Mouse (Mus musculus) erythroblast, embryonic 14.5 days (primary cell): ENCODE data around the gene Hist1h4i. TPM values are rescaled to one million over a fixed set of nuclear protein-coding genes. Genes with fewer than 3 reads are reported as not detected.
A peak's percentile ranks its signal among the peaks of the same experiment; 100 is the strongest.

Experiments
- H3K27me3 ChIP-seq: 2 replicates; pipeline ENCODE4 v1.6.1; 2012; ENCODE audit warnings: inconsistent platforms; ENCODE audit not compliant: control insufficient read depth
- H3K36me3 ChIP-seq: 2 replicates; pipeline ENCODE4 v1.6.1; 2012; ENCODE audit warnings: mild to moderate bottlenecking, inconsistent platforms; ENCODE audit not compliant: control insufficient read depth
- H3K4me1 ChIP-seq: 2 replicates; pipeline ENCODE4 v1.6.1; 2012; ENCODE audit warnings: inconsistent platforms; ENCODE audit not compliant: control insufficient read depth
- H3K4me3 ChIP-seq: replicated peaks from 2 replicates; pipeline ENCODE3; 2012; ENCODE audit warnings: moderate library complexity, mild to moderate bottlenecking, inconsistent platforms
- H3K9me3 ChIP-seq: 2 replicates; pipeline ENCODE4 v1.6.1; 2012; ENCODE audit warnings: low read length, inconsistent platforms, mixed read lengths; ENCODE audit not compliant: control insufficient read depth
- GATA1 ChIP-seq: IDR thresholded peaks from 2 replicates; pipeline ENCODE4 v1.6.1; 2012; ENCODE audit warnings: low read length, inconsistent platforms, mixed read lengths
- TAL1 ChIP-seq: IDR thresholded peaks from 3 replicates; pipeline ENCODE4 v1.6.1; 2012; ENCODE audit warnings: low read length, inconsistent platforms, mixed read lengths
- polyA plus RNA-seq: library from polyadenylated mRNA; stranded (reverse); fragments of >175 nt; gene quantifications from 2 replicates; pipeline ENCODE4 v1.2.3, GENCODE M21; 2012

Gene Hist1h4i
- polyA plus RNA-seq, 1 experiment, result 24.7 TPM

DNA sequence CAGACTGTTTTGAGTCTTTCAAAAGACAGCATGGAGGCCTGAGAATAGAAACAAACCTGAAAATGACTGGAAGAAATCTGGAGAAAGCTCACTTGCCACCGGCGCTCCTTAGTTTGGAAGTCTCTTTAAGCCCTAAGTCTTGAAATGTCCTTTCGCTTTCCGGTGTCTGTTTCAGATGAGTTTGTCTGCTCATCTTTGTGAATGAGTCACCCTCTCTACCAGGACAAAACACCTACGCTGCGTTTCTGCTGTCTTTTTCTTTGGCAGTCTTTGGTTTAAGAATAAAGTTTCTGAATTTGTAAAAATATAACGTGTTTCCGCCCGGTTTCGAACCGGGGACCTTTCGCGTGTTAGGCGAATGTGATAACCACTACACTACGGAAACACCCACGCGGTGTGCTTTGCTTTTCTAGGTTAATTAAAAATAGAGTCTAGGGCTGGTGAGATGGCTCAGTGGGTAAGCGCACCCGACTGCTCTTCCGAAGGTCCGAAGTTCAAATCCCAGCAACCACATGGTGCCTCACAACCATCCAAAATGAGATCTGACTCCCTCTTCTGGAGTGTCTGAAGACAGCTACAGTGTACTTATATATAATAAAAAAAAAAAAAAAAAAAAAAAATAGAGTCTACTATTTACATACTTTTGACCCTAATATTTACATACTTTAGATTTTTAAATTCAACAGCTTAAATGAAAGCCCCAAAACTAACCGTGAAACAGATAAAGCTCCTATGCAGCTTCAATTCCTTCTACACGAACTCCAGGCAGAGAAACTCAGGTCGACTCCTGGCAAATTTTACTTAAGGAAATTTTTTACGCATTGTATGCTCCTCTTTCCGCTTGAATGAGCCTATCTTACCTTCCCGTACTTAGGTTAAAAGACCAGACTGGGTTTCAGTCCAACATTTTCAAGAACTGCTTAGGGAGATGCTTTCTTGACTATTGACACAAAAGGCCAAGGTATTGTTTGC lies 25.4 kb downstream of the Hist1h4i start:
- H3K36me3 ChIP-seq, result no peaks in the 10 kb centered on the region
- peaks cover 47% of the 10 kb centered on the region for H3K27me3 ChIP-seq
- peak overlapping the region; percentile 49 for H3K4me3 ChIP-seq
- TF ChIP-seq GATA1, result no peak
- no peak for TF ChIP-seq TAL1
- no peaks in the 10 kb centered on the region for H3K9me3 ChIP-seq
- H3K4me1 ChIP-seq, result peaks cover 38% of the 10 kb centered on the region

DNA sequence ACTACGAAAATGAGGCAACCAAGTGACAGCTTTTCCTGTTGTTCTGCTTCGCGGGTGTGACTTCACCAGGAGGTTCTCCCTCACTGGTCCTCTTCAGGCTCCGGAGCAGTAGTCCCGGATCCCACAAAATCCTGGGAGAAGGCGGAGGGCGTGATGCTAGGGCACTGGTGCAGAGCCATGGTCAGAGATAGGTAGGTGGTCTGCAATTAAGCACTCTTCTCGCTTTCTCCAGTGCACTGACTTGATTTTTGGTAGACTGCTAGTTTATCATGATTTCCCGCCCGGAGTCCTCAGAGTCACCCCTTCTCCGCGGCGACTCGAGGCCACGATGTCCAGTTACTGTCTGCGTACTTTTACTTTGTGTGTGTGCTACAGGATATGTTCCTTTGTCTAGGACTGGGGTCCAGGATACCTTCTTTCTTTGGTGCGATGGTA lies 26.7 kb downstream of the Hist1h4i start:
- TF ChIP-seq GATA1, result no peak
- no peak for TF ChIP-seq TAL1
- Histone ChIP-seq H3K36me3 (no peaks in the 10 kb centered on the region), H3K4me3 (peak overlapping the region; percentile 24), H3K4me1 (peaks cover 27% of the 10 kb centered on the region), H3K27me3 (peaks cover 61% of the 10 kb centered on the region), H3K9me3 (no peaks in the 10 kb centered on the region)

DNA sequence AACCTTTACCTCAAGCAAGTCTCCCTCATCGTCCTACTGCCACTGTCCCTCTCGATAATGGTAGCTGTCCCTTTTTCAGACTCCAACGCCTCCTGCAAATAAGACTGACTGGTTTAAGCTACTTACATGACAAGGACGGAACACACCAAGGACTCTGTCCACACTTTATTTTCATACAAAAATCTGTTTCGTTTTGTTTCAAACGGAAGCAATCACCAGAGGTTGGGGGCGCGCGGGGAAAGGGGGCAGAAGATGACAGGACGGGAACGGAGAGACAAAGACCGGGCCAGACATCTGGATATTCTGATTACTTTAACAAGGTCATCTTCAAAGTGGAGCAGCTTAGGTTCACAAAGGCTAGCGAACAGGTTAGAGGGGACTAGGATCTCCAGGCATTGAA lies 27.4 kb downstream of the Hist1h4i start:
- no peaks in the 10 kb centered on the region for H3K36me3 ChIP-seq
- peaks cover 68% of the 10 kb centered on the region for H3K27me3 ChIP-seq
- H3K4me1 ChIP-seq, result peaks cover 23% of the 10 kb centered on the region
- H3K9me3 ChIP-seq, result no peaks in the 10 kb centered on the region
- TF ChIP-seq GATA1 (no peak), TAL1 (no peak)
- H3K4me3 ChIP-seq, result no peak overlapping the region

DNA sequence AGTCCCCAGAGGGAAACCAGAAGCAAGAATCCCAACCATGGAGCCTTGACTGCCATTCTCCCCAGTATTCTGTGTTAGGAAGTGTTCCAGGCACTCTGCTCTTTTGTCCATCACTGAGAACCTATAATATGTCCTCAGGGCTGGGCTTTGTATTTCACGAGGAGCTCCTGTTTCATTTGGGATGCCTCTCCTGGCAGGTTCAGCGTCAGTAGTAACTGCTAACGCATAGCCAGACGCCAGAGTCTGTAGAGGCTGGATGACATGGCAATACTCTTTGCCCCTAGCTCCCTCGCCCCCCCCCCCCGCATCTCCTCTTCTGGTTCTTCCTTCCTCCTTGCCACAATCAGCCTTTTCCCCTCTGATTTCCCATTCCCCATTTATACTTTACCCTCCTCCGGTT lies 31.5 kb downstream of the Hist1h4i start, which contains the start of gene Prss16:
TSS of gene Prss16 (minus strand) at position 101 of the 400 bp plus-strand sequence.
- peaks cover 27% of the 10 kb centered on the region for H3K4me1 ChIP-seq

DNA sequence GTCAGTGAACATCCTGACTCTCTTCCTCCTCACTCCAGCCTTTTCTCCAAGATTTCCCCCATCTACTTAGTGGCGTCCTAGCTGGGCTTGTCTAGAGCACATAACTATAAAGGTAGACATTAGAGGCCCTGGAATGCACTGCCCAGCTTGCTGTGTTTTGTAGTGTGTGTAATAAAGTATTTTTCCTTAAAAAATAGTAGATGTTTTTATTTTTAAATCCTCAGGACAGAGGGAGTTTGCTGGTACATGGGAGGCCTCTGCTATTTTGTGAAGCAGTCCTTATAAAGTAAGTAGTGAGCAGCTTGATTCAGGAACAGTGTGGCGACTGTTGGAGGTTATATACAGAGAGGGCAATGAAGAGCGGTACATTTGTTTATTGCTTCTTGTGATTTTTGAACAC lies 32.5 kb downstream of the Hist1h4i start:
- Histone ChIP-seq H3K36me3 (no peaks in the 10 kb centered on the region), H3K9me3 (no peaks in the 10 kb centered on the region; the same call in 1 of the 2 replicates), H3K4me1 (peaks cover 20% of the 10 kb centered on the region), H3K4me3 (no peak overlapping the region), H3K27me3 (peaks cover 99% of the 10 kb centered on the region)
- TF ChIP-seq TAL1 (no peak), GATA1 (no peak)

More for the DNA sequence above, 31.5 kb downstream of the Hist1h4i start, which contains the start of gene Prss16:
- no peak for TF ChIP-seq GATA1
- no peak for TF ChIP-seq TAL1
- H3K36me3 ChIP-seq, result no peaks in the 10 kb centered on the region
- no peaks in the 10 kb centered on the region; the same call in 1 of the 2 replicates for H3K9me3 ChIP-seq
- no peak within 1 kb of the TSS for H3K4me3 ChIP-seq
- H3K27me3 ChIP-seq, result peaks cover 99% of the 10 kb centered on the region

DNA sequence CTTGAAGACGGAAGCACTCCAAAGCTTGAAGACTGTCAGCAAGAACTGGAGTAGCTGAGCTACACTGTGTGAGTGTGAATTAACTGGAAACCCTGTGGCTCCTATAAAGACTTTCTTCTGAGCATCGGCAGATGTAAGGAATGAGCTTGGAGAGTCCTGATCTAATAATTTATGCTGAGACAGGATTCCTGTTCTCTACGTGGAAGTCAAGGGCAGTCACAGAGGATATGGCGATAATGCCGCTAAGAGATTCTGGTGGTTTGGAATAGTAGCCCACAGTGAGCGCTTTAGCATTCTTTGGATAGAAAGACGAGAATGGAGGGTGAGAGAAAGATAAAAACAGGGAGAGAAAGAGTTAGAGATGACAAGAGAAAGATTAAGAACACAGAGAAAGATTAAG lies 33.3 kb downstream of the Hist1h4i start:
- Histone ChIP-seq H3K27me3 (peaks cover 99% of the 10 kb centered on the region), H3K4me3 (no peak overlapping the region), H3K4me1 (peaks cover 18% of the 10 kb centered on the region), H3K9me3 (no peaks in the 10 kb centered on the region; the same call in 1 of the 2 replicates), H3K36me3 (no peaks in the 10 kb centered on the region)
- TF ChIP-seq GATA1 (no peak), TAL1 (no peak)

DNA sequence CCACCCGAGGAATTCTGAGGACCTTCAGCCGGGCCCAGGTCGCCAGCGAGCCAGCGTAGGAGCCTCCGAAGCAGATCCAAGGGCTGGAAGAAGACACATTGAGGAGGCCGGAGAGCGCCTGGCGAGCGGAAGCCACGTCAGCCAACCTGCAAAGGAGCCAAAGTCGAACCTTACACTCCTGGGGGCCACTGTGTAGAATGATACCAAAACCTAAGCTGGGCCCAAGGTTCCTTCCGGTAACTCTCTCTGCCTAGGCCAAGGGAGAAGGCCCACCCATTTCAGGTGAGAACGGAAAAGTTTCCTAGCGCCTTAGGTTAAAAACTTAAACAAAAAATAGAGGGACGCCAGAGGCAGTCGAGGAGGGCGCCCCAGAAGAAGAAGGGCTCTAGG lies 34.0 kb downstream of the Hist1h4i start:
- TF ChIP-seq TAL1 (no peak), GATA1 (no peak)
- no peaks in the 10 kb centered on the region; the same call in 1 of the 2 replicates for H3K9me3 ChIP-seq
- peaks cover 99% of the 10 kb centered on the region for H3K27me3 ChIP-seq
- no peak overlapping the region for H3K4me3 ChIP-seq
- H3K36me3 ChIP-seq, result no peaks in the 10 kb centered on the region
- peaks cover 18% of the 10 kb centered on the region for H3K4me1 ChIP-seq

DNA sequence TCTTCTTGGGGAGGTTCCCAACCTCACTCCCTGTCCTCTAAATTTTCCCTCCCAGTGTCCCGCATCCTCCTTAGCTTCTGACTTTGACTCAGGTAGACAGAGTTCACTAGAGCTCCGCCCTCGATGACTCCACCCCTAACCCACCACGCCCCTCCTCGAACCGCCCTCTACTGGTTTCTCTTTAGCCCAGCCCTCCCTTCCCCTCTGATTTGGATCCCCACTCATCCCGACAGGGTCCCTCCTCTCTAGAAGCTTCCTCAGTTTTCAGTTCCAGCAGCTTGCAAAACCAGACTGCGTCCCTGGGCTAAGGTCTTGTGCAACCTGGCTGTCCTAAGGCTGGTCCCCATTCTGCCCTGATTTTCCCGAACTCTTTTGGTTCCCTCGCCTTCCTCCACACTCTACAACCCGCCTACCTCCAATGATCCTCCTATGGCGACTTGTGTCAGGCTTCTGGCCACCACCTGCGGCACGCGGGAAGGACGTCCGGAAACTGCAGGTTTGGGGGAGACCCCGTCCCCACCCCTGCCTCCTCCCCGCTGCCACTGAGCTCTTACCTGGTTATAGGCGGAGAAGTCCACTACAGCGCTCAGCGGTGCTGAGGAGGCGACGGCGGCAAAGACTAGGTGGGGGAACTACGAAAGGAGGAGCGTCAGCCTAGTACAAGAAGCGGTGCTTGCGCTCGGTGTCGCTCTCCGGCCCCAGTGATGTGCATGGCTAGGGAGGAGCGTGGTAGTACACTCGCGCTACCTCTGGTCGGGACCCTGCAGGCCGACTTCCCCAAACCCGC lies 34.6 kb downstream of the Hist1h4i start:
- Histone ChIP-seq H3K4me3 (peak overlapping the region; percentile 56), H3K4me1 (peaks cover 18% of the 10 kb centered on the region), H3K36me3 (no peaks in the 10 kb centered on the region), H3K9me3 (no peaks in the 10 kb centered on the region; the same call in 1 of the 2 replicates), H3K27me3 (peaks cover 99% of the 10 kb centered on the region)
- no peak for TF ChIP-seq TAL1
- no peak for TF ChIP-seq GATA1
